In genomic region chr13:51753802-51754444, GRCm38 (mm10) we compare ENCODE assay signal across 10 mouse cellular contexts. TPM values are rescaled to one million over a fixed set of nuclear protein-coding genes. Genes with fewer than 3 reads are reported as not detected.
DNase-seq lines count a peak whose midpoint lies in the region; ATAC-seq and TF ChIP-seq lines count a peak whose summit lies in the region.
"Had no signal": no experiment of that assay in that cellular context is flagged by ENCODE, and none has a peak within 500 bp of the region (broad histone marks: within the 10 kb centered on the region; RNA-seq: fewer than 3 reads in every experiment).

No protein-coding gene starts in this region.

- no peak for TF ChIP-seq POLR2A in cerebellum, adult 2 months (IDR thresholded peaks at IDR 0.05; ENCODE audit: borderline replicate concordance, insufficient read depth, low read length)

- no peaks in the 10 kb centered on the region for H3K36me3 ChIP-seq in midbrain, embryonic 10.5 days
- H3K36me3 ChIP-seq in midbrain, embryonic 14.5 days (ENCODE audit: control insufficient read depth, insufficient read depth, low read length): no peaks in the 10 kb centered on the region
- H3K36me3 ChIP-seq in liver, postnatal 0 days (replicated peaks; ENCODE audit: insufficient read depth, low read length): no peaks in the 10 kb centered on the region
- H3K36me3 ChIP-seq: liver, embryonic 15.5 days; neural tube, embryonic 15.5 days had no signal

- peaks cover 51% of the 10 kb centered on the region for H3K4me1 ChIP-seq in cerebellum, adult 2 months (ENCODE audit: control insufficient read depth, insufficient read depth, low read length)
- peaks cover 53% of the 10 kb centered on the region for H3K4me1 ChIP-seq in midbrain, embryonic 10.5 days
- H3K4me1 ChIP-seq in midbrain, embryonic 14.5 days (ENCODE audit: control insufficient read depth, insufficient read depth, low read length): peaks cover 16% of the 10 kb centered on the region
- peaks cover 39% of the 10 kb centered on the region for H3K4me1 ChIP-seq in liver, postnatal 0 days (ENCODE audit: insufficient read depth)

- WGBS in cerebellum, adult 2 months: 49% methylated on average over 5 of the region's 5 CpGs
- 43% methylated on average over 5 of the region's 5 CpGs for WGBS in midbrain, embryonic 10.5 days
- 35% methylated on average over 5 of the region's 5 CpGs for WGBS in midbrain, embryonic 14.5 days
- 59% methylated on average over 5 of the region's 5 CpGs for WGBS in liver, postnatal 0 days (ENCODE audit: insufficient replicate concordance)

- H3K27ac ChIP-seq in cerebellum, adult 2 months (ENCODE audit: insufficient read depth, low read length): 0 out of 2 replicates have a peak overlapping the region, but pooled peaks have one; percentile 6
- H3K27ac ChIP-seq in midbrain, embryonic 10.5 days (replicated peaks): peak overlapping the region; percentile 73
- no peak overlapping the region for H3K27ac ChIP-seq in midbrain, embryonic 14.5 days (replicated peaks; ENCODE audit: low read depth, low read length)
- peak overlapping the region; percentile 29 for H3K27ac ChIP-seq in liver, postnatal 0 days (ENCODE audit: low read depth)
- H3K27ac ChIP-seq: neural tube, embryonic 15.5 days had no signal

- H3K4me2 ChIP-seq in midbrain, embryonic 14.5 days (ENCODE audit: low read length): no peak overlapping the region
- no peak overlapping the region for H3K4me2 ChIP-seq in liver, postnatal 0 days (ENCODE audit: low read depth, low read length)
- H3K4me2 ChIP-seq: liver, embryonic 15.5 days; neural tube, embryonic 15.5 days had no signal

- TF ChIP-seq EP300 in liver, postnatal 0 days (IDR thresholded peaks at IDR 0.05; ENCODE audit: low read depth): no peak

- no peak for TF ChIP-seq CTCF in cerebellum, adult 2 months (IDR thresholded peaks at IDR 0.05; ENCODE audit: borderline replicate concordance, insufficient read depth, low read depth, low read length)
- TF ChIP-seq CTCF in liver, postnatal 0 days (IDR thresholded peaks at IDR 0.05; ENCODE audit: low read depth): no peak

- no peaks in the 10 kb centered on the region for H3K9me3 ChIP-seq in midbrain, embryonic 10.5 days (replicated peaks)
- H3K9me3 ChIP-seq in midbrain, embryonic 14.5 days (ENCODE audit: control insufficient read depth, low read length): no peaks in the 10 kb centered on the region
- H3K9me3 ChIP-seq in liver, postnatal 0 days (ENCODE audit: low read length): no peaks in the 10 kb centered on the region
- H3K9me3 ChIP-seq: liver, embryonic 15.5 days; neural tube, embryonic 15.5 days had no signal

- no peak overlapping the region for H3K9ac ChIP-seq in midbrain, embryonic 14.5 days (replicated peaks; ENCODE audit: low read length)
- no peak overlapping the region for H3K9ac ChIP-seq in liver, postnatal 0 days (replicated peaks)
- H3K9ac ChIP-seq: liver, embryonic 15.5 days; neural tube, embryonic 15.5 days had no signal

- no peak overlapping the region for H3K4me3 ChIP-seq in cerebellum, adult 2 months (replicated peaks; ENCODE audit: insufficient read depth, low read depth, low read length)
- H3K4me3 ChIP-seq in midbrain, embryonic 10.5 days: no peak overlapping the region
- no peak overlapping the region for H3K4me3 ChIP-seq in midbrain, embryonic 14.5 days (replicated peaks; ENCODE audit: low read depth, low read length)
- no peak overlapping the region for H3K4me3 ChIP-seq in liver, postnatal 0 days (ENCODE audit: low read depth, low read length)
- H3K4me3 ChIP-seq: liver, embryonic 15.5 days; neural tube, embryonic 15.5 days had no signal

- no peak for DNase-seq in cerebellum, adult 2 months
- DNase-seq in cerebellum, adult 11 months: no peak
- no peak for DNase-seq in midbrain, embryonic 10.5 days (ENCODE audit: low spot score)
- no peak for DNase-seq in midbrain, embryonic 14.5 days
- DNase-seq in liver, postnatal 0 days: no peak
- peak; percentile 68 for DNase-seq in thymus, postnatal 4 days
- no peak for DNase-seq in urinary bladder, postnatal 10 days (ENCODE audit: low spot score)
- DNase-seq in urinary bladder, adult 2 months (ENCODE audit: low spot score): no peak

- no peak for ATAC-seq in midbrain, embryonic 14.5 days (ENCODE audit: low FRiP score, low TSS enrichment)
- ATAC-seq in liver, postnatal 0 days: no peak

- no peaks in the 10 kb centered on the region for H3K27me3 ChIP-seq in cerebellum, adult 2 months (ENCODE audit: control insufficient read depth, insufficient read depth, low read length)
- H3K27me3 ChIP-seq in midbrain, embryonic 10.5 days (ENCODE audit: low read depth, poor library complexity, severe bottlenecking): no peaks in the 10 kb centered on the region
- no peaks in the 10 kb centered on the region for H3K27me3 ChIP-seq in midbrain, embryonic 14.5 days (ENCODE audit: control insufficient read depth, insufficient read depth, low read length)
- H3K27me3 ChIP-seq in liver, postnatal 0 days (ENCODE audit: insufficient read depth, low read length): no peaks in the 10 kb centered on the region
- H3K27me3 ChIP-seq: liver, embryonic 15.5 days; neural tube, embryonic 15.5 days had no signal

RNA-seq across cellular contexts. Expression of gene Sema4d, which starts 39.6 kb away (rescaled TPM):
- 111 and 116 TPM in 2 replicates for polyA plus RNA-seq in cerebellum, adult 2 months (2012; rRNA removed)
- 5.6 and 5.9 TPM in 2 replicates for polyA plus RNA-seq in midbrain, embryonic 10.5 days (2016; fragmentation: Nextera tagmentation; extraction: Ambion mirVana)
- 11.5 and 13.3 TPM in 2 replicates for polyA plus RNA-seq in midbrain, embryonic 14.5 days (2014; fragmentation: Nextera tagmentation; extraction: Ambion mirVana)
- 2.9 and 3.9 TPM in 2 replicates for polyA plus RNA-seq in liver, postnatal 0 days (2015; fragmentation: Nextera tagmentation; extraction: Ambion mirVana)
- 6.1 and 8.1 TPM in 2 replicates for polyA plus RNA-seq in urinary bladder, adult 2 months (2012; rRNA removed)
